Mouse (Mus musculus): ENCODE data around the gene Prkra.

GRCm38 (mm10) chr2:76693765-76694164 lies 46.0 kb upstream of the Prkra start:
- TF ChIP-seq CTCF (IDR thresholded peaks at IDR 0.05; ENCODE audit: extremely low read depth, insufficient read length, insufficient replicate concordance, low read depth, low read length) (no peak), POLR2A (IDR thresholded peaks at IDR 0.05; ENCODE audit: low read depth, low read length) (no peak)

All from small intestine, adult 2 months (tissue).